Mouse (Mus musculus): ENCODE measurements at regions not wholly inside any gene's neighbourhood (a gene's known extent, or its start where the extent isn't known, plus 50 kb on each side); places are given as distances from the start of the nearest gene placed in this dataset.

- no peaks in the 10 kb centered on the region for H3K27me3 ChIP-seq (replicated peaks)
- dilution Hi-C loops (cut with MboI; ENCODE audit: extremely low pct_ligation_motif_present, extremely low pct_unique_long_range_greater_than_20kb, low sequenced_read_pairs) (no loop called here), in situ Hi-C loops (cut with MboI; ENCODE audit: low pct_ligation_motif_present, low pct_unique_long_range_greater_than_20kb, low sequenced_read_pairs) (no loop called here)
- H3K79me2 ChIP-seq (replicated peaks; ENCODE audit: control insufficient read depth, extremely low read depth, insufficient read depth, poor library complexity, severe bottlenecking) = no peaks in the 10 kb centered on the region
- no peaks in the 10 kb centered on the region for H3K36me3 ChIP-seq (replicated peaks in 1 of 2; ENCODE audit: control insufficient read depth in 1 of 2, insufficient read depth in 1 of 2, low read length in 1 of 2)
- H3K9me3 ChIP-seq (replicated peaks; ENCODE audit: low read length) = no peaks in the 10 kb centered on the region
- TF ChIP-seq MEF2A (IDR thresholded peaks at IDR 0.05; ENCODE audit: borderline replicate concordance, low read depth, low read length) (no peak), MAX (IDR thresholded peaks at IDR 0.05; ENCODE audit: low read length) (no peak), ZKSCAN1 (IDR thresholded peaks at IDR 0.05; ENCODE audit: borderline replicate concordance, low read depth, low read length) (no peak), ZC3H11A (IDR thresholded peaks at IDR 0.05; ENCODE audit: low read depth, low read length) (no peak), MAFK (IDR thresholded peaks at IDR 0.05; ENCODE audit: insufficient replicate concordance, low read length) (no peak), ZMIZ1 (IDR thresholded peaks at IDR 0.05; ENCODE audit: low read depth, low read length) (no peak), CTCF (conservative IDR thresholded peaks at IDR 0.05 in 1 of 2, IDR thresholded peaks at IDR 0.05 in 1 of 2; ENCODE audit: low read depth in 2 of 2, low read length in 2 of 2) (no peak)
- no peak overlapping the region for H3K4me3 ChIP-seq (replicated peaks in 1 of 3; ENCODE audit: low read depth in 2 of 3, low read length in 2 of 3, poor library complexity in 1 of 3)
- no peak overlapping the region for H3K9ac ChIP-seq (ENCODE audit: insufficient read depth, low read depth)
- no peak overlapping the region for H3K27ac ChIP-seq (ENCODE audit: insufficient read depth, low read depth)
- H3K4me2 ChIP-seq (ENCODE audit: insufficient read depth, low read depth, poor library complexity, severe bottlenecking) = no peak overlapping the region
- H3K4me1 ChIP-seq (ENCODE audit: control insufficient read depth in 1 of 2, insufficient read depth in 2 of 2) = peaks cover 0 to 4% of the 10 kb centered on the region in 2 experiments; a peak in 1 of 4 replicates
- DNase-seq (ENCODE audit: extremely low read depth) = no peak
These were observed 1045.0 kb upstream of the Lrrc6 start for GRCm38 (mm10) chr15:67545745-67546144.

- H3K9me3 ChIP-seq (replicated peaks; ENCODE audit: low read length) = no peaks in the 10 kb centered on the region
- in situ Hi-C loops (cut with MboI; ENCODE audit: low pct_ligation_motif_present, low pct_unique_long_range_greater_than_20kb, low sequenced_read_pairs) (no loop called here), dilution Hi-C loops (cut with MboI; ENCODE audit: extremely low pct_ligation_motif_present, extremely low pct_unique_long_range_greater_than_20kb, low sequenced_read_pairs) (no loop called here)
- no peaks in the 10 kb centered on the region for H3K36me3 ChIP-seq (replicated peaks in 1 of 2; ENCODE audit: control insufficient read depth in 1 of 2, insufficient read depth in 1 of 2, low read length in 1 of 2)
- no peak overlapping the region for H3K4me3 ChIP-seq (replicated peaks in 1 of 3; ENCODE audit: low read depth in 2 of 3, low read length in 2 of 3, poor library complexity in 1 of 3)
- no peaks in the 10 kb centered on the region for H3K27me3 ChIP-seq (replicated peaks)
- H3K9ac ChIP-seq (ENCODE audit: insufficient read depth, low read depth) = no peak overlapping the region
- no peak for DNase-seq (ENCODE audit: extremely low read depth)
- no peaks in the 10 kb centered on the region for H3K79me2 ChIP-seq (replicated peaks; ENCODE audit: control insufficient read depth, extremely low read depth, insufficient read depth, poor library complexity, severe bottlenecking)
- peaks cover 0 to 5% of the 10 kb centered on the region in 2 experiments; a peak in 1 of 4 replicates for H3K4me1 ChIP-seq (ENCODE audit: control insufficient read depth in 1 of 2, insufficient read depth in 2 of 2)
- H3K4me2 ChIP-seq (ENCODE audit: insufficient read depth, low read depth, poor library complexity, severe bottlenecking) = no peak overlapping the region
- H3K27ac ChIP-seq (ENCODE audit: insufficient read depth, low read depth) = no peak overlapping the region
- TF ChIP-seq USF1 (IDR thresholded peaks at IDR 0.05; ENCODE audit: low read depth, low read length) (no peak), CTCF (conservative IDR thresholded peaks at IDR 0.05 in 1 of 2, IDR thresholded peaks at IDR 0.05 in 1 of 2; ENCODE audit: low read depth in 2 of 2, low read length in 2 of 2) (no peak), UBTF (IDR thresholded peaks at IDR 0.05; ENCODE audit: low read depth, low read length) (no peak), PAX5 (IDR thresholded peaks at IDR 0.05; ENCODE audit: low read length) (no peak), HCFC1 (IDR thresholded peaks at IDR 0.05; ENCODE audit: low read depth, low read length) (no peak), JUND (conservative IDR thresholded peaks at IDR 0.05; ENCODE audit: low read depth, low read length) (no peak), ZKSCAN1 (IDR thresholded peaks at IDR 0.05; ENCODE audit: borderline replicate concordance, low read depth, low read length) (no peak), ELF1 (IDR thresholded peaks at IDR 0.05; ENCODE audit: low read depth, low read length) (no peak), MYC (IDR thresholded peaks at IDR 0.05; ENCODE audit: low read depth, low read length) (no peak), NELFE (IDR thresholded peaks at IDR 0.05; ENCODE audit: low read depth, low read length) (no peak), RAD21 (IDR thresholded peaks at IDR 0.05; ENCODE audit: low read depth, low read length) (no peak), ZMIZ1 (IDR thresholded peaks at IDR 0.05; ENCODE audit: low read depth, low read length) (no peak), SMC3 (IDR thresholded peaks at IDR 0.05; ENCODE audit: low read depth, low read length) (no peak), POLR2AphosphoS2 (IDR thresholded peaks at IDR 0.05; ENCODE audit: low read depth, low read length) (no peak), ZC3H11A (IDR thresholded peaks at IDR 0.05; ENCODE audit: low read depth, low read length) (no peak), ZNF384 (IDR thresholded peaks at IDR 0.05; ENCODE audit: low read depth, low read length) (no peak)
These were observed 1013.0 kb upstream of the Lrrc6 start for GRCm38 (mm10) chr15:67513722-67514121.

Data from CH12.LX (cell line).